Mouse (Mus musculus) midbrain, postnatal 0 days (tissue): ENCODE measurements around the gene Gabrb2. TPM values are rescaled to one million over a fixed set of nuclear protein-coding genes. Genes with fewer than 3 reads are reported as not detected.

Source experiments
- ATAC-seq: fragments of 200-750 bp; cut with Nextera tagmentation; 2 replicates; pipeline ENCODE4 v1.8.0; 2017; ENCODE audit warnings: moderate number of reproducible peaks, mild to moderate bottlenecking, moderate TSS enrichment, moderate library complexity; ENCODE audit not compliant: low FRiP score
- DNase-seq: peaks from one replicate; pipeline ENCODE4 v3.0.0-alpha.2; 2015; ENCODE audit warnings: low spot score
- H3K27ac ChIP-seq: fragments of 300-500 bp; sonication (generic); 2 replicates; pipeline ENCODE4 v1.5.1; 2014; ENCODE audit warnings: low read depth, mild to moderate bottlenecking, low read length, mixed read lengths
- H3K27me3 ChIP-seq: fragments of 300-500 bp; sonication (generic); 2 replicates; pipeline ENCODE4 v1.6.1; 2014; ENCODE audit warnings: low read length, control low read depth, mixed read lengths; ENCODE audit not compliant: insufficient read depth
- H3K36me3 ChIP-seq: fragments of 300-500 bp; sonication (generic); 2 replicates; pipeline ENCODE4 v1.6.1; 2014; ENCODE audit warnings: low read length, control low read depth, mixed read lengths; ENCODE audit not compliant: insufficient read depth
- H3K4me1 ChIP-seq: fragments of 300-500 bp; sonication (generic); 2 replicates; pipeline ENCODE4 v1.6.1; 2014; ENCODE audit warnings: mild to moderate bottlenecking, control low read depth, antibody characterized with exemption, low read length, mixed read lengths; ENCODE audit not compliant: insufficient read depth
- H3K4me2 ChIP-seq: fragments of 300-500 bp; sonication (generic); 2 replicates; pipeline ENCODE4 v1.6.1; 2014; ENCODE audit warnings: low read depth, mild to moderate bottlenecking, low read length, mixed read lengths; ENCODE audit not compliant: poor library complexity, severe bottlenecking
- H3K4me3 ChIP-seq: fragments of 300-500 bp; sonication (generic); 2 replicates; pipeline ENCODE4 v1.5.1; 2014; ENCODE audit warnings: low read depth, mild to moderate bottlenecking, low read length, moderate library complexity
- H3K9ac ChIP-seq: fragments of 300-500 bp; sonication (generic); replicated peaks from 2 replicates; pipeline ENCODE4 v1.6.1; 2014; ENCODE audit warnings: mild to moderate bottlenecking, low read length, moderate library complexity, mixed read lengths; ENCODE audit not compliant: poor library complexity, severe bottlenecking
- H3K9me3 ChIP-seq: fragments of 300-500 bp; sonication (generic); 2 replicates; pipeline ENCODE4 v1.6.1; 2016; ENCODE audit warnings: low read length, control low read depth
- CTCF ChIP-seq: IDR thresholded peaks from 2 replicates; pipeline ENCODE4 v1.5.1; 2016; ENCODE audit warnings: antibody characterized with exemption, mild to moderate bottlenecking
- WGBS: fragments of 180-500 bp; shearing (Covaris S2); extraction: QIAGEN DNeasy Blood & Tissue Kit; methylation state at CpG from one replicate; pipeline ENCODE4 v1.1.7; 2014; 5-methylcytosine and 5-hydroxymethylcytosine counted together
- polyA plus RNA-seq: library from polyadenylated mRNA; unstranded; fragments of >200 nt; fragmentation: Nextera tagmentation; extraction: Ambion mirVana; gene quantifications from 2 replicates; pipeline ENCODE4 v1.2.1, GENCODE M21; 2015
- total RNA-seq: library from RNA; depleted of rRNA; stranded (reverse); fragments of >200 nt; gene quantifications from 2 replicates; pipeline ENCODE4 v1.2.3, GENCODE M21; 2014

The Gabrb2 gene
- total and polyA plus RNA-seq, 2 experiments from 2014 or later = 36.9 to 114 TPM

- H3K4me2 ChIP-seq = peak overlapping the region; percentile 72
- H3K36me3 ChIP-seq = no peaks in the 10 kb centered on the region
- TF ChIP-seq CTCF = no peak; the same call in 1 of the 2 replicates
- 1% methylated on average over 23 of the region's 40 CpGs for WGBS
- peak overlapping the region; percentile 92 for H3K27ac ChIP-seq
- ATAC-seq (peak; percentile 82), DNase-seq (peak; percentile 62)
- H3K27me3 ChIP-seq = no peaks in the 10 kb centered on the region
- peak overlapping the region; percentile 54 for H3K4me3 ChIP-seq
- H3K4me1 ChIP-seq = no peaks in the 10 kb centered on the region
- H3K9me3 ChIP-seq = no peaks in the 10 kb centered on the region
- peak overlapping the region; percentile 68 for H3K9ac ChIP-seq
Measured at GRCm38 (mm10) chr11:42419791-42420633, 455 bp downstream of the Gabrb2 start.

- under 1% methylated on average over 20 of the region's 21 CpGs for WGBS
- TF ChIP-seq CTCF = no peak
Measured at GRCm38 (mm10) chr11:42420634-42421470, 1.3 kb downstream of the Gabrb2 start.

GRCm38 (mm10) chr11:42423231-42423630 lies 3.7 kb downstream of the Gabrb2 start:
- 2% methylated on average over 3 of the region's 3 CpGs for WGBS

More at GRCm38 (mm10) chr11:42420634-42421470, 1.3 kb downstream of the Gabrb2 start:
- H3K27ac ChIP-seq = peak overlapping the region; percentile 92
- H3K4me2 ChIP-seq = peak overlapping the region; percentile 72
- peak overlapping the region; percentile 68 for H3K9ac ChIP-seq
- no peaks in the 10 kb centered on the region for H3K27me3 ChIP-seq
- H3K9me3 ChIP-seq = no peaks in the 10 kb centered on the region
- H3K4me3 ChIP-seq = peak overlapping the region; percentile 54
- H3K36me3 ChIP-seq = no peaks in the 10 kb centered on the region
- peak; percentile 52 for ATAC-seq
- peak; percentile 79 for DNase-seq
- H3K4me1 ChIP-seq = no peaks in the 10 kb centered on the region

GRCm38 (mm10) chr11:42431495-42431894 lies 11.9 kb downstream of the Gabrb2 start:
- no peak for TF ChIP-seq CTCF
- ATAC-seq = no peak
- Histone ChIP-seq H3K9ac (no peak overlapping the region), H3K4me2 (no peak overlapping the region), H3K4me1 (no peaks in the 10 kb centered on the region), H3K27ac (no peak overlapping the region), H3K36me3 (no peaks in the 10 kb centered on the region), H3K9me3 (no peaks in the 10 kb centered on the region), H3K27me3 (no peaks in the 10 kb centered on the region), H3K4me3 (no peak overlapping the region)
- no peak for DNase-seq

More at GRCm38 (mm10) chr11:42423231-42423630, 3.7 kb downstream of the Gabrb2 start:
- no peak overlapping the region for H3K9ac ChIP-seq
- peak overlapping the region; percentile 72 for H3K4me2 ChIP-seq
- H3K27ac ChIP-seq = no peak overlapping the region
- no peaks in the 10 kb centered on the region for H3K9me3 ChIP-seq
- no peaks in the 10 kb centered on the region for H3K27me3 ChIP-seq
- peak overlapping the region; percentile 54; the same call in 1 of the 2 replicates for H3K4me3 ChIP-seq
- H3K36me3 ChIP-seq = no peaks in the 10 kb centered on the region
- ATAC-seq (no peak), DNase-seq (peak; percentile 49)
- H3K4me1 ChIP-seq = no peaks in the 10 kb centered on the region
- peak; percentile 76 for TF ChIP-seq CTCF

GRCm38 (mm10) chr11:42438978-42439377 lies 19.4 kb downstream of the Gabrb2 start:
- no peak for TF ChIP-seq CTCF
- no peak overlapping the region for H3K4me2 ChIP-seq
- H3K27ac ChIP-seq = no peak overlapping the region
- H3K9me3 ChIP-seq = no peaks in the 10 kb centered on the region
- ATAC-seq = no peak
- H3K4me1 ChIP-seq = no peaks in the 10 kb centered on the region
- no peak for DNase-seq
- H3K27me3 ChIP-seq = no peaks in the 10 kb centered on the region
- no peak overlapping the region for H3K9ac ChIP-seq
- WGBS = 90% methylated on average over 2 of the region's 2 CpGs
- no peaks in the 10 kb centered on the region for H3K36me3 ChIP-seq
- H3K4me3 ChIP-seq = no peak overlapping the region
